Mouse (Mus musculus): ENCODE measurements at regions not wholly inside any gene's neighbourhood (a gene's known extent, or its start where the extent isn't known, plus 50 kb on each side); places are given as distances from the start of the nearest gene placed in this dataset.

- DNase-seq (ENCODE audit: low spot score) = no peak
Observed at GRCm38 (mm10) chr9:61757806-61758205, 156.5 kb downstream of the Rplp1 start.

- DNase-seq (ENCODE audit: low spot score) = no peak
Observed at GRCm38 (mm10) chr9:61756801-61757342, 157.5 kb downstream of the Rplp1 start.

- DNase-seq (ENCODE audit: low spot score) = no peak
Observed at GRCm38 (mm10) chr9:61756224-61756800, 158.0 kb downstream of the Rplp1 start.

GRCm38 (mm10) chr9:61755311-61755710 lies 159.0 kb downstream of the Rplp1 start:
- DNase-seq (ENCODE audit: low spot score) = no peak

GRCm38 (mm10) chr9:61753795-61754194 lies 160.5 kb downstream of the Rplp1 start:
- peak; percentile 51 for DNase-seq (ENCODE audit: low spot score)

GRCm38 (mm10) chr9:61749201-61749600 lies 165.1 kb downstream of the Rplp1 start:
- DNase-seq (ENCODE audit: low spot score) = no peak

- no peak for DNase-seq (ENCODE audit: low spot score)
Observed at GRCm38 (mm10) chr9:61748416-61748815, 165.9 kb downstream of the Rplp1 start.

- no peak for DNase-seq (ENCODE audit: low spot score)
Observed at GRCm38 (mm10) chr9:61746401-61746800, 167.9 kb downstream of the Rplp1 start.

GRCm38 (mm10) chr9:61745301-61745801 lies 169.0 kb downstream of the Rplp1 start:
- DNase-seq (ENCODE audit: low spot score) = no peak

- no peak for DNase-seq (ENCODE audit: low spot score)
Observed at GRCm38 (mm10) chr9:61733540-61733939, 180.8 kb downstream of the Rplp1 start.

GRCm38 (mm10) chr9:61732747-61733146 lies 181.6 kb downstream of the Rplp1 start:
- no peak for DNase-seq (ENCODE audit: low spot score)

- DNase-seq (ENCODE audit: low spot score) = no peak
Observed at GRCm38 (mm10) chr9:61728115-61728514, 186.2 kb downstream of the Rplp1 start.

GRCm38 (mm10) chr9:61727651-61728050 lies 186.7 kb downstream of the Rplp1 start:
- no peak for DNase-seq (ENCODE audit: low spot score)

GRCm38 (mm10) chr9:61724070-61724469 lies 190.3 kb downstream of the Rplp1 start:
- DNase-seq (ENCODE audit: low spot score) = no peak

GRCm38 (mm10) chr9:61723021-61723581 lies 191.2 kb downstream of the Rplp1 start:
- DNase-seq (ENCODE audit: low spot score) = no peak

GRCm38 (mm10) chr9:61721851-61722250 lies 192.5 kb downstream of the Rplp1 start:
- DNase-seq (ENCODE audit: low spot score) = no peak

GRCm38 (mm10) chr9:61721071-61721470 lies 193.3 kb downstream of the Rplp1 start:
- no peak for DNase-seq (ENCODE audit: low spot score)

- DNase-seq (ENCODE audit: low spot score) = peak; percentile 20
Observed at GRCm38 (mm10) chr9:61720206-61720605, 194.1 kb downstream of the Rplp1 start.

- DNase-seq (ENCODE audit: low spot score) = no peak
Observed at GRCm38 (mm10) chr9:61716751-61717150, 197.6 kb downstream of the Rplp1 start.

GRCm38 (mm10) chr9:61714331-61715035 lies 199.9 kb downstream of the Rplp1 start:
- no peak for DNase-seq (ENCODE audit: low spot score)

- DNase-seq (ENCODE audit: low spot score) = no peak
Observed at GRCm38 (mm10) chr9:61713806-61714205, 200.5 kb downstream of the Rplp1 start.

- DNase-seq (ENCODE audit: low spot score) = no peak
Observed at GRCm38 (mm10) chr9:61711296-61711695, 203.0 kb downstream of the Rplp1 start.

GRCm38 (mm10) chr9:61707875-61708274 lies 206.5 kb downstream of the Rplp1 start:
- DNase-seq (ENCODE audit: low spot score) = no peak

All from MN1 (cell line).